Mouse (Mus musculus): ENCODE measurements around the gene Cyp2c54. TPM values are rescaled to one million over a fixed set of nuclear protein-coding genes. Genes with fewer than 3 reads are reported as not detected.
"Not testable (repeated sequence)": the region's sequence is repeated elsewhere in the genome, so short reads cannot be mapped to it uniquely, and the experiment has no call there.

The Cyp2c54 gene
- polyA plus RNA-seq (2015; fragmentation: Nextera tagmentation; extraction: Ambion mirVana), result not detected in 2 replicates

DNA sequence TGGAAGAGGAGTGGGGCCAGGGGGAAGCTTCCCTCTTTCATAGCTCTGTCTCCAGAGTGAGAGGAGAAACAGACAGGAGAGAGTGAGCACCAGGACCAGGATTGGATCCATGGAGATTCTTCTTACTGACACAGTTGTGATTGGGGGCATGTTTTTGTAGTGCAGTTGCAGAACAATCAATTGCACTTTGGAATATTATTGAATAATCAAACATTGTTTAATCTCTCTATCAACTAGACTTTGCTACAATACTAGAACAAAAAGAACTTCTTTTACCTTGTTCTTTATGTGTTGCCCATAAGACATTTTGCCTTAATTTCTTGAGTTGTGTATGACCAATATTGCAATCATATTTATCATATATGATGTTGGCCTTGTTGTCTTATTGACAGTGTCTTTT is at the start of gene Cyp2c54:
Gene Cyp2c54 (minus strand): TSS at position 127 of the 400 bp plus-strand sequence.
- ATAC-seq, result no peak
- Histone ChIP-seq H3K4me2 (no peak within 1 kb of the TSS), H3K4me3 (no peak within 1 kb of the TSS), H3K27ac (no peak within 1 kb of the TSS), H3K9me3 (replicated peaks) (no peaks in the 10 kb centered on the region), H3K27me3 (no peaks in the 10 kb centered on the region), H3K36me3 (ENCODE audit: poor library complexity, severe bottlenecking) (no peaks in the 10 kb centered on the region), H3K9ac (no peak within 1 kb of the TSS), H3K4me1 (no peaks in the 10 kb centered on the region)

DNA sequence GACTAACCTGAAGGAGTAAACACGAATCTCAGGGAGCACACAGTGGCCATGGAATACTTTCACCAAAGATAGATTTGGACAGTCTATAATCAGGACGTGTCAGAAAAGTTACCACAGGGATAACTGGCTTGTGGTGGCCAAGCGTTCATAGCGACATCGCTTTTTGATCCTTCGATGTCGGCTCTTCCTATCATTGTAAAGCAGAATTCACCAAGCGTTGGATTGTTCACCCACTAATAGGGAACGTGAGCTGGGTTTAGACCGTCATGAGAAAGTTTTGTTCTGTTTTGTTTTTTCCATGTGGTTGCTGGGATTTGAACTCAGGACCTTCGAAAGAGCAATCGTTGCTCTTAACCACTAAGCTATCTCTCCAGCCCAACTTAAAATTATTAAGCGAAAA is 46.0 kb upstream of the Cyp2c54 start:
- not testable (repeated sequence) for H3K9me3 ChIP-seq (replicated peaks); H3K4me1 ChIP-seq; H3K27ac ChIP-seq; H3K27me3 ChIP-seq; H3K9ac ChIP-seq; H3K4me3 ChIP-seq; H3K36me3 ChIP-seq (ENCODE audit: poor library complexity, severe bottlenecking); H3K4me2 ChIP-seq; ATAC-seq
- WGBS, result 80% methylated on average over 13 of the region's 13 CpGs

DNA sequence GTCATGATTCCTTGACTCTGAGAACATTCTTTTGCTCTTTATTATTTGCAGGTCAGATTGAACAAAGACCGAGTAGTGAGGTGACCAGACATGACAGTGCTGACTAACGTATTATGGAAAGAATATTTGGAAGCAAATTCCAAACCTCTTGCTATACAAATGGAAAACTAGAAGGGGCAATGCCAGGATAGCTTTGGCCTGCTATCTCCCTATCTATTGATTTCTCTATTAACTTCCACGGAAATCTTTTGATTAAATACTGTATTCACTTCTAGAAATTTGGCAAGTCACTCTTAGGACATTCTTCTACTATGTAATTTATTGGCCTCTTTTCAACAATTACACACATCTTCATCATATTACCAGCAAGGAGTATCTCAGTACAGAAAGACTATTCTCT is 17.5 kb upstream of the Cyp2c54 start:
- Histone ChIP-seq H3K9me3 (replicated peaks) (no peaks in the 10 kb centered on the region), H3K4me1 (no peaks in the 10 kb centered on the region), H3K4me3 (no peak overlapping the region), H3K4me2 (no peak overlapping the region), H3K36me3 (ENCODE audit: poor library complexity, severe bottlenecking) (no peaks in the 10 kb centered on the region), H3K27me3 (no peaks in the 10 kb centered on the region), H3K9ac (no peak overlapping the region), H3K27ac (no peak overlapping the region)
- 86% methylated on average over 3 of the region's 3 CpGs for WGBS
- ATAC-seq, result no peak

DNA sequence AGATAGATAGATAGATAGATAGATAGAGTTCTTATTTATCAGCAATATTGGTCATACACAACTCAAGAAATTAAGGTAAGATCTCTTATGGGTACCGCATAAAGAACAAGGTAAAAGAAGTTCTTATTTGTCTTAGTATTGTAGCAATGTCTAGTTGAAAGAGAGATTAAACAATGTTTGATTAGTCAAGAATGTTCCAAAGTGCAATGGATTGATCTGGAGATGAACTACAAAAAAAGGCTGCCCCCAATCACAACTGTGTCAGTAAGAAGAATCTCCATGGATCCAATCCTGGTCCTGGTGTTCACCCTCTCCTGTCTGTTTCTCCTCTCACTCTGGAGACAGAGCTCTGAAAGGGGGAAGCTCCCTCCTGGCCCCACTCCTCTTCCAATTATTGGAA is 15.8 kb upstream of the Cyp2c54 start, which contains the start of gene Cyp2c50:
Gene Cyp2c50 (plus strand): TSS at position 268 of the 400 bp plus-strand sequence.
- H3K4me3 ChIP-seq; H3K9ac ChIP-seq; H3K9me3 ChIP-seq (replicated peaks); H3K27me3 ChIP-seq; H3K36me3 ChIP-seq (ENCODE audit: poor library complexity, severe bottlenecking); H3K4me1 ChIP-seq; H3K4me2 ChIP-seq; H3K27ac ChIP-seq; ATAC-seq: not testable (repeated sequence)
- WGBS, result 98% methylated on average over 1 of the region's 1 CpGs

DNA sequence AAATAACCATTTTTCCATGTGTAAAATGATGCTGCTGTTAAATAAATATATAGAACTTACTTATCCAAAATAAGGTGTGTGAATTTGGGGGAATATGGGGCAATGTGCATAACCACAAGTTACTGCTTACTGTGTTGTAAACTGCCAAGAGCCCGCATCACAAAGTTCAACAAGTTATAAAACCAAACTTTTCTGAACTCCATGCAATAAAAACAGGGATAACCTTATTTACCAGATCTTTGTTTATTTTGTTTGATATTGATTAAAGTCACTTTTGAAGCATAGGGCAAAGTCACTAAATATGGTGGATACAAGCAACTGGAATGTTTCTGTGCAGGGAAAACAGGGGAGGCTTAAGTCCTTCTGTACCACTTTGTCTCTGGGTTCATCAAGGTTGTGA is 14.8 kb upstream of the Cyp2c54 start:
- WGBS, result 97% methylated on average over 1 of the region's 1 CpGs
- Histone ChIP-seq H3K9me3 (replicated peaks) (no peaks in the 10 kb centered on the region; the same call in 1 of the 2 replicates), H3K4me3 (no peak overlapping the region), H3K36me3 (ENCODE audit: poor library complexity, severe bottlenecking) (no peaks in the 10 kb centered on the region), H3K27ac (no peak overlapping the region), H3K4me1 (no peaks in the 10 kb centered on the region), H3K4me2 (no peak overlapping the region), H3K27me3 (no peaks in the 10 kb centered on the region), H3K9ac (no peak overlapping the region)
- ATAC-seq, result no peak

DNA sequence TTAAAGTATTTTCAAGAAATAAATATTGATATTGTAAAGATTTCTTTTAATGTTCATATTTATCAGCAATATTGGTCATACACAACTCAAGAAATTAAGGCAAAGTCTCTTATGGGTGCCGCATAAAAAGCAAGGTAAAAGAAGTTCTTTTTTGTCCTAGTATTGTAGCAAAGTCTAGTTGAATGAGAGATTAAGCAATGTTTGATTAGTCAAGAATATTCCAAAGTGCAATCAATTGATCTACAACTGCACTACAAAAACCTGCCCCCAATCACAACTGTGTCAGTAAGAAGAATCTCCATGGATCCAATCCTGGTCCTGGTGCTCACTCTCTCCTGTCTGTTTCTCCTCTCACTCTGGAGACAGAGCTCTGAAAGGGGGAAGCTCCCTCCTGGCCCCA is 81.5 kb downstream of the Cyp2c54 start, which contains the start of gene Cyp2c37:
Gene Cyp2c37 (plus strand): TSS at position 285 of the 400 bp plus-strand sequence.
- not testable (repeated sequence) for H3K27ac ChIP-seq; H3K9ac ChIP-seq; H3K27me3 ChIP-seq; H3K36me3 ChIP-seq (ENCODE audit: poor library complexity, severe bottlenecking); H3K9me3 ChIP-seq (replicated peaks); H3K4me2 ChIP-seq; H3K4me3 ChIP-seq; ATAC-seq; H3K4me1 ChIP-seq
- WGBS, result 89% methylated on average over 1 of the region's 1 CpGs

DNA sequence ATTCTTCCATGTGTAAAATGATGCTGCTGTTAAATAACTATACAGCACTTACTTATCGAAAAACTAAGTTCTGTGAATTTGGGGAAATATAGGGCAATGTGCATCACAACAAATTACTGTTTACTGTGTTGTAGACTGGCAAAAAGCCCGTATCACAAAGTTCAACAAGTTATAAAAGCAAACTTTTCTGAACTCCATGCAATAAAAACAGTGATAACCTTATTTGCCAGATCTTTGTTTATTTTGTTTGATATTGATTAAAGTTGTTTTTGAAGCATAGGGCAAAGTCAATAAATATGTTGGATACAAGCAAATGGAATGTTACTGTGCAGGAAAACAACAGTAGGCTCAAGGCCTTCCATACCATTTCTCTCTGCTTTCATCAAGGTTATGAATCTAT is 84.2 kb downstream of the Cyp2c54 start:
- Histone ChIP-seq H3K27ac (no peak overlapping the region), H3K4me3 (no peak overlapping the region), H3K27me3 (no peaks in the 10 kb centered on the region), H3K4me1 (no peaks in the 10 kb centered on the region), H3K4me2 (no peak overlapping the region), H3K9me3 (replicated peaks) (no peaks in the 10 kb centered on the region), H3K36me3 (ENCODE audit: poor library complexity, severe bottlenecking) (no peaks in the 10 kb centered on the region), H3K9ac (no peak overlapping the region)
- 75% methylated on average over 2 of the region's 2 CpGs for WGBS
- ATAC-seq, result no peak

Other genes starting within 250 kb of the Cyp2c54 start
- gene Cyp2c69, start 187.0 kb downstream of the Cyp2c54 start, polyA plus RNA-seq (2015; fragmentation: Nextera tagmentation; extraction: Ambion mirVana), result not detected in 2 replicates
- gene Cyp2c37, start 81.4 kb downstream of the Cyp2c54 start, polyA plus RNA-seq (2015; fragmentation: Nextera tagmentation; extraction: Ambion mirVana), result not detected in 2 replicates
- gene Cyp2c50, start 15.9 kb upstream of the Cyp2c54 start, polyA plus RNA-seq (2015; fragmentation: Nextera tagmentation; extraction: Ambion mirVana), result not detected in 2 replicates
- not detected in 2 replicates for gene Cyp2c70, start 113.5 kb upstream of the Cyp2c54 start, polyA plus RNA-seq (2015; fragmentation: Nextera tagmentation; extraction: Ambion mirVana)
- 38.5 and 39.4 TPM in 2 replicates for gene Pdlim1, start 198.0 kb upstream of the Cyp2c54 start, polyA plus RNA-seq (2015; fragmentation: Nextera tagmentation; extraction: Ambion mirVana)